12 mouse cellular contexts compared by ENCODE assay signal in the genomic region with DNA sequence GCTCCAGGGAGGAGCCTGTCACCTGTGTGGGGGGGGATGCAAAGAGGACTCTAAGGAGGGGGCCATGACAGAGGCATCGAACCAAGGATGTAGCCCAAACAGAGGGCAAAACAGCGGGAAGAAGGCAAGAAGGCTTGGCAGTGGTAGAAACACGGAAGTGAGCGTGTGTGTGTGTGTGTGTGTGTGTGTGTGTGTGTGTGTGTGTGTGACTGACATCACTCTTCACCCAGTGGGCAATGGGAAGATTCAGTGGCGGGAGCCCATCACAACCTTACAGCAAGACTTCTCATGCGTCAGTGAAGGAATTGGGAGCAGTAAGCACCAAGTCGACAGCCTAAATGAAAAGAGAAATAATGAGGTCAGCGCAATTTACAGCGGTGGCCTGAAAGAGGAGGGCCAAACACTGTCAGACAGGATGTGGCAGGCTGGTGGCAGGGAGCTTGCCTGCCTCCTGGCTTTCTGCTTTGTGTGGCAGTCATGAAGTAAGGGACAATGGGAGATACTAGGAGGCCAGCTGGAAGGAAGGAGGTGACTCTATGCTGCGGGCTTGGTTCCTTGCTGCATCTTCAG.
DNase-seq lines count a peak whose midpoint lies in the region; ATAC-seq and TF ChIP-seq lines count a peak whose summit lies in the region.
"Had no signal": no experiment of that assay in that cellular context is flagged by ENCODE, and none has a peak within 500 bp of the region (broad histone marks: within the 10 kb centered on the region; RNA-seq: fewer than 3 reads in every experiment).

No protein-coding gene starts in this region.

- H3K27me3 ChIP-seq in lung, embryonic 14.5 days (ENCODE audit: insufficient read depth, low read length) = no peaks in the 10 kb centered on the region
- H3K27me3 ChIP-seq: liver, embryonic 12.5 days had no signal

- WGBS in lung, embryonic 14.5 days = 71% methylated on average over 10 of the region's 10 CpGs

- no peaks in the 10 kb centered on the region for H3K9me3 ChIP-seq in lung, embryonic 14.5 days (ENCODE audit: low read depth, low read length)
- H3K9me3 ChIP-seq: liver, embryonic 12.5 days had no signal

- no peak overlapping the region for H3K4me2 ChIP-seq in lung, embryonic 14.5 days
- H3K4me2 ChIP-seq: liver, embryonic 12.5 days; midbrain, embryonic 11.5 days had no signal

- peak; percentile 14 for DNase-seq in lung, embryonic 14.5 days
- no peak for DNase-seq in lung, postnatal 14 days
- DNase-seq in thymus, postnatal 36 days = peak; percentile 6 to 8
- no peak for DNase-seq in frontal cortex, postnatal 14 days (ENCODE audit: low spot score in 2 of 2)
- no peak for DNase-seq in adrenal gland, adult 8-10 months
- DNase-seq: cerebellum, adult 11-12 months; heart, postnatal 14 days had no signal

- no peak overlapping the region for H3K27ac ChIP-seq in lung, embryonic 14.5 days (ENCODE audit: low read depth)
- H3K27ac ChIP-seq: heart, adult 2 months; liver, embryonic 12.5 days had no signal

- ATAC-seq in lung, embryonic 14.5 days (ENCODE audit: insufficient read depth) = no peak
- ATAC-seq in hematopoietic stem cell, adult 5-6 weeks (replicated peaks in 1 of 2; ENCODE audit: insufficient read depth in 1 of 2, low FRiP score in 2 of 2, low TSS enrichment in 1 of 2, low read depth in 1 of 2, poor library complexity in 2 of 2, severe bottlenecking in 2 of 2) = peak; percentile 77 to 78
- peak; percentile 59 for ATAC-seq in megakaryocyte, adult 5-6 weeks (ENCODE audit: poor library complexity, severe bottlenecking)
- ATAC-seq: liver, embryonic 12.5 days had no signal

- no peak overlapping the region for H3K9ac ChIP-seq in lung, embryonic 14.5 days
- H3K9ac ChIP-seq: liver, embryonic 12.5 days had no signal

- H3K4me1 ChIP-seq in lung, embryonic 14.5 days (ENCODE audit: insufficient read depth) = no peaks in the 10 kb centered on the region

- H3K4me3 ChIP-seq in lung, embryonic 14.5 days (ENCODE audit: low read depth, low read length) = no peak overlapping the region
- H3K4me3 ChIP-seq: heart, adult 2 months; liver, embryonic 12.5 days had no signal

- H3K36me3 ChIP-seq in lung, embryonic 14.5 days (ENCODE audit: insufficient read depth) = no peaks in the 10 kb centered on the region
- H3K36me3 ChIP-seq: liver, embryonic 12.5 days had no signal

- TF ChIP-seq CTCF in lung, embryonic 14.5 days (IDR thresholded peaks at IDR 0.05; ENCODE audit: low read depth) = no peak

Comparison
In these comparisons a context has a peak if more than half of its experiments do, and no peak if none do; other contexts are left out.
1. DNase-seq: peak in lung, embryonic 14.5 days (single experiment) and thymus, postnatal 36 days (2 of 2); none in lung, postnatal 14 days (single experiment), frontal cortex, postnatal 14 days (0 of 2) and adrenal gland, adult 8-10 months (single experiment).